12 mouse cellular contexts compared by ENCODE assay signal in genomic region chr7:84089777-84090176, GRCm38 (mm10). TPM values are rescaled to one million over a fixed set of nuclear protein-coding genes. Genes with fewer than 3 reads are reported as not detected.
DNase-seq lines count a peak whose midpoint lies in the region; ATAC-seq and TF ChIP-seq lines count a peak whose summit lies in the region.
"Had no signal": no experiment of that assay in that cellular context is flagged by ENCODE, and none has a peak within 500 bp of the region (broad histone marks: within the 10 kb centered on the region; RNA-seq: fewer than 3 reads in every experiment).

No protein-coding gene starts in this region.

- TF ChIP-seq POLR2A in small intestine, adult 2 months (IDR thresholded peaks at IDR 0.05; ENCODE audit: low read depth, low read length): no peak

- no peaks in the 10 kb centered on the region for H3K36me3 ChIP-seq in kidney, embryonic 16.5 days (ENCODE audit: insufficient read depth, low read length)
- H3K36me3 ChIP-seq in small intestine, adult 2 months (ENCODE audit: control insufficient read depth, insufficient read depth, low read length): no peaks in the 10 kb centered on the region
- H3K36me3 ChIP-seq in midbrain, embryonic 11.5 days (ENCODE audit: control insufficient read depth, insufficient read depth, low read length): no peaks in the 10 kb centered on the region
- H3K36me3 ChIP-seq: liver, embryonic 15.5 days had no signal

- H3K27ac ChIP-seq in kidney, embryonic 16.5 days (ENCODE audit: low read length): no peak overlapping the region
- H3K27ac ChIP-seq in small intestine, adult 2 months (ENCODE audit: insufficient read depth, low read depth, low read length): no peak overlapping the region
- no peak overlapping the region for H3K27ac ChIP-seq in midbrain, embryonic 11.5 days (ENCODE audit: low read depth, low read length)
- H3K27ac ChIP-seq: liver, embryonic 15.5 days had no signal

- peaks cover 15% of the 10 kb centered on the region for H3K4me1 ChIP-seq in kidney, embryonic 16.5 days (ENCODE audit: insufficient read depth, low read length)
- H3K4me1 ChIP-seq in small intestine, adult 2 months (ENCODE audit: control insufficient read depth, insufficient read depth, insufficient read length, low read length): no peaks in the 10 kb centered on the region
- H3K4me1 ChIP-seq in midbrain, embryonic 11.5 days (ENCODE audit: control insufficient read depth, insufficient read depth, low read length): peaks cover 8% of the 10 kb centered on the region

- no peak overlapping the region for H3K4me2 ChIP-seq in kidney, embryonic 16.5 days (replicated peaks; ENCODE audit: low read depth, low read length)
- H3K4me2 ChIP-seq in midbrain, embryonic 11.5 days: no peak overlapping the region
- H3K4me2 ChIP-seq: liver, embryonic 15.5 days had no signal

- peaks cover 30% of the 10 kb centered on the region for H3K27me3 ChIP-seq in kidney, embryonic 16.5 days (ENCODE audit: insufficient read depth, low read length)
- peaks cover 8% of the 10 kb centered on the region; the same call in 1 of the 2 replicates for H3K27me3 ChIP-seq in small intestine, adult 2 months (ENCODE audit: control insufficient read depth, insufficient read depth, low read length)
- H3K27me3 ChIP-seq in midbrain, embryonic 11.5 days (ENCODE audit: control insufficient read depth, insufficient read depth, low read length): peaks cover 13% of the 10 kb centered on the region

- no peak overlapping the region for H3K4me3 ChIP-seq in kidney, embryonic 16.5 days (ENCODE audit: low read length)
- H3K4me3 ChIP-seq in small intestine, adult 2 months (ENCODE audit: low read depth, low read length): no peak overlapping the region
- no peak overlapping the region for H3K4me3 ChIP-seq in midbrain, embryonic 11.5 days (ENCODE audit: low read depth, low read length)
- H3K4me3 ChIP-seq: liver, embryonic 15.5 days; myocyte had no signal

- no peaks in the 10 kb centered on the region for H3K9me3 ChIP-seq in kidney, embryonic 16.5 days (ENCODE audit: low read length)
- no peaks in the 10 kb centered on the region for H3K9me3 ChIP-seq in midbrain, embryonic 11.5 days (ENCODE audit: control insufficient read depth, low read length)
- H3K9me3 ChIP-seq: liver, embryonic 15.5 days had no signal

- DNase-seq in adrenal gland, adult (ENCODE audit: inconsistent age in 2 of 2, low spot score in 1 of 2): peak; percentile 9 to 48
- no peak for DNase-seq in adrenal gland, postnatal 4 days (ENCODE audit: low spot score in 2 of 2)
- DNase-seq in kidney, postnatal 10 days: peak; percentile 33
- DNase-seq in ZHBTc4 (ENCODE audit: low read depth, low spot score): peak; percentile 57
- no peak for DNase-seq in ovary, postnatal 14 days (ENCODE audit: low spot score)
- no peak for DNase-seq in midbrain, embryonic 11.5 days (ENCODE audit: low spot score, missing footprints)
- DNase-seq: gastrocnemius, postnatal 36 days; right cerebral cortex, postnatal 25 days had no signal

- no peak for ATAC-seq in kidney, embryonic 16.5 days (ENCODE audit: low FRiP score, low TSS enrichment)
- no peak for ATAC-seq in midbrain, embryonic 11.5 days (ENCODE audit: low FRiP score)

- WGBS in kidney, embryonic 16.5 days: 4% methylated on average over 1 of the region's 1 CpGs
- WGBS in small intestine, adult 2 months: 2% methylated on average over 1 of the region's 1 CpGs
- WGBS in midbrain, embryonic 11.5 days: 26% methylated on average over 1 of the region's 1 CpGs

- 0 out of 2 replicates have a peak, but pooled peaks have one; percentile 11 for TF ChIP-seq CTCF in small intestine, adult 2 months (IDR thresholded peaks at IDR 0.05; ENCODE audit: extremely low read depth, insufficient read length, insufficient replicate concordance, low read depth, low read length)

- no peak overlapping the region for H3K9ac ChIP-seq in kidney, embryonic 16.5 days (replicated peaks; ENCODE audit: low read length)
- no peak overlapping the region for H3K9ac ChIP-seq in midbrain, embryonic 11.5 days (ENCODE audit: low read length)
- H3K9ac ChIP-seq: liver, embryonic 15.5 days had no signal

RNA-seq across cellular contexts. Expression of gene Cemip, which starts 3.5 kb away (rescaled TPM):
- 1 to 10 TPM; 1.9 to 2.8 TPM for total RNA-seq in adrenal gland, postnatal 4 days (2021)
- polyA plus RNA-seq in kidney, embryonic 16.5 days (2015; fragmentation: Nextera tagmentation; extraction: Ambion mirVana): 0.26 and 0.42 TPM in 2 replicates
- 0.19 and 0.27 TPM in 2 replicates for polyA plus RNA-seq in small intestine, adult 2 months (2012; rRNA removed)
- 0.62 and 0.63 TPM in 2 replicates for polyA plus RNA-seq in midbrain, embryonic 11.5 days (2014; fragmentation: Nextera tagmentation; extraction: Ambion mirVana)

Comparison
In these comparisons a context has a peak if more than half of its experiments do, and no peak if none do; other contexts are left out.
1. DNase-seq: peak in adrenal gland, adult (2 of 2), kidney, postnatal 10 days (single experiment) and ZHBTc4 (single experiment); none in adrenal gland, postnatal 4 days (0 of 2), ovary, postnatal 14 days (single experiment) and midbrain, embryonic 11.5 days (single experiment).